In genomic region chr16:18400472-18401216, GRCm38 (mm10) we compare ENCODE assay signal across 8 mouse cellular contexts. TPM values are rescaled to one million over a fixed set of nuclear protein-coding genes. Genes with fewer than 3 reads are reported as not detected.
DNase-seq lines count a peak whose midpoint lies in the region; ATAC-seq lines count a peak whose summit lies in the region.

No protein-coding gene starts in this region.

- H3K4me2 ChIP-seq in forebrain, embryonic 15.5 days (replicated peaks), result no peak overlapping the region
- H3K4me2 ChIP-seq in midbrain, embryonic 16.5 days (ENCODE audit: low read length), result no peak overlapping the region

- peak; percentile 43 for DNase-seq in layer of hippocampus, adult 11-12 months (ENCODE audit: low spot score)
- no peak for DNase-seq in layer of hippocampus, postnatal 25 days (ENCODE audit: extremely low spot score in 1 of 2, low spot score in 1 of 2)
- DNase-seq in embryo, embryonic 10.5 days (ENCODE audit: low spot score), result peak; percentile 92
- no peak for DNase-seq in gastrocnemius, postnatal 25 days
- DNase-seq in thymus, postnatal 25 days, result no peak

- H3K27ac ChIP-seq in forebrain, embryonic 15.5 days (replicated peaks), result peak overlapping the region; percentile 67
- peak overlapping the region; percentile 65 for H3K27ac ChIP-seq in midbrain, embryonic 16.5 days (ENCODE audit: low read length)

- WGBS in forebrain, embryonic 15.5 days, result 29% methylated on average over 7 of the region's 7 CpGs
- WGBS in midbrain, embryonic 16.5 days, result 15% methylated on average over 7 of the region's 7 CpGs

- H3K9me3 ChIP-seq in forebrain, embryonic 15.5 days, result no peaks in the 10 kb centered on the region
- no peaks in the 10 kb centered on the region for H3K9me3 ChIP-seq in midbrain, embryonic 16.5 days (replicated peaks; ENCODE audit: control insufficient read depth, low read length, poor library complexity, severe bottlenecking)

- H3K36me3 ChIP-seq in forebrain, embryonic 15.5 days, result peaks cover 76% of the 10 kb centered on the region
- H3K36me3 ChIP-seq in midbrain, embryonic 16.5 days (ENCODE audit: control insufficient read depth, insufficient read depth, low read length), result peaks cover 64% of the 10 kb centered on the region

- no peak overlapping the region for H3K4me3 ChIP-seq in forebrain, embryonic 15.5 days
- H3K4me3 ChIP-seq in midbrain, embryonic 16.5 days (ENCODE audit: low read depth, low read length), result no peak overlapping the region

- no peaks in the 10 kb centered on the region for H3K27me3 ChIP-seq in forebrain, embryonic 15.5 days
- no peaks in the 10 kb centered on the region for H3K27me3 ChIP-seq in midbrain, embryonic 16.5 days (ENCODE audit: control insufficient read depth, insufficient read depth, low read depth, low read length)

- peak; percentile 72 for ATAC-seq in forebrain, embryonic 15.5 days (replicated peaks)
- peak; percentile 74 for ATAC-seq in midbrain, embryonic 16.5 days
- ATAC-seq in erythroid progenitor cell, adult 5-6 weeks (replicated peaks; ENCODE audit: low FRiP score, poor library complexity, severe bottlenecking), result no peak

- H3K4me1 ChIP-seq in forebrain, embryonic 15.5 days, result peaks cover 34% of the 10 kb centered on the region
- peaks cover 24% of the 10 kb centered on the region for H3K4me1 ChIP-seq in midbrain, embryonic 16.5 days (ENCODE audit: control insufficient read depth, insufficient read depth, low read length)

- no peak overlapping the region for H3K9ac ChIP-seq in forebrain, embryonic 15.5 days (replicated peaks)
- peak overlapping the region; percentile 16; the same call in 1 of the 2 replicates for H3K9ac ChIP-seq in midbrain, embryonic 16.5 days (ENCODE audit: low read depth, low read length)

RNA-seq across cellular contexts. Expression of gene Txnrd2, which starts 25.5 kb away (rescaled TPM):
- 10 to 100 TPM; 19.1 to 21.8 TPM for total RNA-seq in layer of hippocampus, postnatal 25 days (2021)
- 24.2 and 26.3 TPM in 2 replicates for polyA plus RNA-seq in forebrain, embryonic 15.5 days (2015; fragmentation: Nextera tagmentation; extraction: Ambion mirVana)
- polyA plus RNA-seq in midbrain, embryonic 16.5 days (2015; fragmentation: Nextera tagmentation; extraction: Ambion mirVana), result 36.6 and 37.0 TPM in 2 replicates
- total RNA-seq in erythroid progenitor cell, adult 5-6 weeks (2015; ENCODE audit: low replicate concordance), result 117 and 217 TPM in 2 replicates
- 138 and 221 TPM in 2 replicates for total RNA-seq in erythroid progenitor cell, adult 5-6 weeks (2017; ENCODE audit: low replicate concordance)
- total RNA-seq in gastrocnemius, postnatal 25 days (2021), result 10 to 100 TPM; 16.0 to 16.9 TPM

RNA-seq across cellular contexts. Expression of gene Comt, which starts 26.0 kb away (rescaled TPM):
- total RNA-seq in layer of hippocampus, postnatal 25 days (2021), result 10 to 100 TPM; 71.8 to 81.3 TPM
- polyA plus RNA-seq in forebrain, embryonic 15.5 days (2015; fragmentation: Nextera tagmentation; extraction: Ambion mirVana), result 83.0 and 84.4 TPM in 2 replicates
- 96.6 and 112 TPM in 2 replicates for polyA plus RNA-seq in midbrain, embryonic 16.5 days (2015; fragmentation: Nextera tagmentation; extraction: Ambion mirVana)
- total RNA-seq in erythroid progenitor cell, adult 5-6 weeks (2015; ENCODE audit: low replicate concordance), result 129 and 131 TPM in 2 replicates
- total RNA-seq in erythroid progenitor cell, adult 5-6 weeks (2017; ENCODE audit: low replicate concordance), result 66.4 and 67.4 TPM in 2 replicates
- 10 to 100 TPM; 33.3 to 44.8 TPM for total RNA-seq in gastrocnemius, postnatal 25 days (2021)

RNA-seq across cellular contexts. Expression of gene Arvcf, which starts 52.7 kb away (rescaled TPM):
- 10 to 100 TPM; 39.5 to 45.7 TPM for total RNA-seq in layer of hippocampus, postnatal 25 days (2021)
- 63.3 and 72.0 TPM in 2 replicates for polyA plus RNA-seq in forebrain, embryonic 15.5 days (2015; fragmentation: Nextera tagmentation; extraction: Ambion mirVana)
- 77.1 and 80.2 TPM in 2 replicates for polyA plus RNA-seq in midbrain, embryonic 16.5 days (2015; fragmentation: Nextera tagmentation; extraction: Ambion mirVana)
- total RNA-seq in erythroid progenitor cell, adult 5-6 weeks (2015; ENCODE audit: low replicate concordance), result 3.2 and 8.8 TPM in 2 replicates
- total RNA-seq in erythroid progenitor cell, adult 5-6 weeks (2017; ENCODE audit: low replicate concordance), result 6.2 and 22.0 TPM in 2 replicates
- 10 to 100 TPM; 12.5 to 14.3 TPM for total RNA-seq in gastrocnemius, postnatal 25 days (2021)

RNA-seq across cellular contexts. Expression of gene Tango2, which starts 52.7 kb away (rescaled TPM):
- 100 to 1,000 TPM; 115 to 121 TPM for total RNA-seq in layer of hippocampus, postnatal 25 days (2021)
- 76.5 and 78.1 TPM in 2 replicates for polyA plus RNA-seq in forebrain, embryonic 15.5 days (2015; fragmentation: Nextera tagmentation; extraction: Ambion mirVana)
- 78.7 and 82.5 TPM in 2 replicates for polyA plus RNA-seq in midbrain, embryonic 16.5 days (2015; fragmentation: Nextera tagmentation; extraction: Ambion mirVana)
- total RNA-seq in erythroid progenitor cell, adult 5-6 weeks (2015; ENCODE audit: low replicate concordance), result 61.3 and 62.5 TPM in 2 replicates
- total RNA-seq in erythroid progenitor cell, adult 5-6 weeks (2017; ENCODE audit: low replicate concordance), result 47.2 and 51.9 TPM in 2 replicates
- 10 to 100 TPM; 37.3 to 37.6 TPM for total RNA-seq in gastrocnemius, postnatal 25 days (2021)

Comparison
In these comparisons a context has a peak if more than half of its experiments do, and no peak if none do; other contexts are left out.
1. DNase-seq: peak in layer of hippocampus, adult 11-12 months (single experiment) and embryo, embryonic 10.5 days (single experiment); none in layer of hippocampus, postnatal 25 days (0 of 2), gastrocnemius, postnatal 25 days (single experiment) and thymus, postnatal 25 days (single experiment).
2. RNA of gene Txnrd2, which starts 25.5 kb away (total RNA-seq): 117 to 221 TPM in erythroid progenitor cell, adult 5-6 weeks; 19.1 to 21.8 TPM in layer of hippocampus, postnatal 25 days and 16.0 to 16.9 TPM in gastrocnemius, postnatal 25 days; every median in the first group is over 4 times any median in the second.